Mouse (Mus musculus): ENCODE results near the gene Dpf3. TPM values are rescaled to one million over a fixed set of nuclear protein-coding genes. Genes with fewer than 3 reads are reported as not detected.

Gene Dpf3
- polyA plus RNA-seq, 1 experiment from 2014 or later: 26.9 TPM

GRCm38 (mm10) chr12:83484855-83485745 is 2.4 kb downstream of the Dpf3 start:
- Histone ChIP-seq H3K4me2 (replicated peaks) (peak overlapping the region; percentile 84), H3K9me3 (no peaks in the 10 kb centered on the region), H3K4me3 (replicated peaks) (peak overlapping the region; percentile 82), H3K27ac (peak overlapping the region; percentile 94), H3K9ac (replicated peaks) (peak overlapping the region; percentile 83), H3K36me3 (no peaks in the 10 kb centered on the region), H3K4me1 (replicated peaks) (peaks cover 30% of the 10 kb centered on the region), H3K27me3 (0 out of 2 replicates have a peak, but pooled peaks cover 4% of the 10 kb centered on the region)
- 0 out of 2 replicates have a peak, but pooled peaks have one; percentile 54 for ATAC-seq
- WGBS: under 1% methylated on average over 24 of the region's 24 CpGs

GRCm38 (mm10) chr12:83483653-83484052 is 3.9 kb downstream of the Dpf3 start:
- Histone ChIP-seq H3K9me3 (no peaks in the 10 kb centered on the region), H3K9ac (replicated peaks) (no peak overlapping the region), H3K4me3 (replicated peaks) (no peak overlapping the region), H3K36me3 (no peaks in the 10 kb centered on the region), H3K27me3 (0 out of 2 replicates have a peak, but pooled peaks cover 4% of the 10 kb centered on the region), H3K4me1 (replicated peaks) (peaks cover 24% of the 10 kb centered on the region), H3K4me2 (replicated peaks) (no peak overlapping the region), H3K27ac (no peak overlapping the region)
- no peak for ATAC-seq
- 76% methylated on average over 5 of the region's 5 CpGs for whole genome bisulfite sequencing

- Histone ChIP-seq H3K4me2 (replicated peaks) (no peak overlapping the region), H3K27ac (no peak overlapping the region), H3K9ac (replicated peaks) (no peak overlapping the region), H3K36me3 (no peaks in the 10 kb centered on the region), H3K4me3 (replicated peaks) (no peak overlapping the region), H3K27me3 (0 out of 2 replicates have a peak, but pooled peaks cover 4% of the 10 kb centered on the region), H3K4me1 (replicated peaks) (peaks cover 27% of the 10 kb centered on the region), H3K9me3 (no peaks in the 10 kb centered on the region)
- no peak for ATAC-seq
- WGBS: 78% methylated on average over 4 of the region's 4 CpGs
Observed at GRCm38 (mm10) chr12:83481439-83481838, 6.1 kb downstream of the Dpf3 start.

DNA sequence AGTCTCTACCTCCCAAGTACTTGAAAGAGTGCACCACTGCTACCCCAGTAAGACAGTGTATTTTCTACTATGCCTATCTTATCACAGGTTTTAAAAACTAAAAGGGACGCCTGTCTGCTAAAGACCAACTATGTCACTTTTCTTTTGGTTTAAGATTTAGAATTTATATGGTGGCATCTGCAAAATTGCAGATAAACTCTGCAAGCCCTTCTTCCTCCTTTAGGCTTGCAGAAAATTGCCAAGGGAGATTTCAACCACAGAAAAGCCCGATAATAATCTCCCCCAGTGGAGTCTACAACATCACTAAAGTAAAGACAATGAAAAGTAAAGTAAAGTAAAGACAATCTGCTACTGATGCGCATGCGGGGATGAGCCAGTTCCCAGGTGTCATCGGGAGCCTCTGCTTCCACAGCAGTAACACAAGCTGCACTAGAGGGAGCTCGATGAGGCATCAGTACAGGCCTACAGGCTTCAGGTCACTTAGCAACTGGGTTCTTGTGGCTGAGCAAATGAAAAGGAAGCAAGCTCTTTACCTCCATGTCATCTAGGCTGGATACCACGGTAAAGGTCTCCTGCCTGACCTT is 7.6 kb downstream of the Dpf3 start:
- no peak overlapping the region for H3K9ac ChIP-seq (replicated peaks)
- H3K4me1 ChIP-seq (replicated peaks): peaks cover 36% of the 10 kb centered on the region
- H3K27ac ChIP-seq: no peak overlapping the region
- 0 out of 2 replicates have a peak, but pooled peaks cover 4% of the 10 kb centered on the region for H3K27me3 ChIP-seq
- H3K4me3 ChIP-seq (replicated peaks): no peak overlapping the region
- no peak for ATAC-seq
- WGBS: 67% methylated on average over 7 of the region's 7 CpGs
- no peaks in the 10 kb centered on the region for H3K36me3 ChIP-seq
- H3K9me3 ChIP-seq: no peaks in the 10 kb centered on the region
- no peak overlapping the region for H3K4me2 ChIP-seq (replicated peaks)

DNA sequence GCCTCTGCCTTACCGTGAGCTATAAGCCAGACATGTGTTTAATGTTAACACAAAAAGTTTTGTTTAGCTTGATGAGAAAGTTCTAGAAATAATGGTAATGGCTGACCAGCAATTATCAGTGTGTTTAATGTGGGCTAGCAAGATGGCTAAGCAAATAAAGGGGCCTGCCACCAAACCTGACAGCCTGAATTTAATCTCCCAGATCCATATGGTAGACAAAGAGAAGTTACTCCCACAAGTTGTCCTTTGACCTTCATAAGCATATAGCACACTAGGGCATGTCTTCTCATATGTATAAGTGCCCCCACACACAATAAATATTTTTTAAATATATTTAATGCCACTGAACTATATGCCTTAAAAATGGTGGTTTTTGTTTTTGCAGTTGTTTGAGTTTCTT is 8.4 kb downstream of the Dpf3 start:
- no peak overlapping the region for H3K4me3 ChIP-seq (replicated peaks)
- peaks cover 30% of the 10 kb centered on the region for H3K4me1 ChIP-seq (replicated peaks)
- H3K9ac ChIP-seq (replicated peaks): no peak overlapping the region
- no peaks in the 10 kb centered on the region for H3K9me3 ChIP-seq
- WGBS: 84% methylated on average over 1 of the region's 1 CpGs
- H3K27me3 ChIP-seq: no peaks in the 10 kb centered on the region
- H3K4me2 ChIP-seq (replicated peaks): no peak overlapping the region
- no peak overlapping the region for H3K27ac ChIP-seq
- H3K36me3 ChIP-seq: no peaks in the 10 kb centered on the region
- no peak for ATAC-seq

GRCm38 (mm10) chr12:83476277-83476676 is 11.2 kb downstream of the Dpf3 start:
- no peak overlapping the region for H3K4me3 ChIP-seq (replicated peaks)
- H3K4me2 ChIP-seq (replicated peaks): peak overlapping the region; percentile 19
- H3K4me1 ChIP-seq (replicated peaks): peaks cover 39% of the 10 kb centered on the region
- H3K9me3 ChIP-seq: no peaks in the 10 kb centered on the region
- no peaks in the 10 kb centered on the region for H3K36me3 ChIP-seq
- no peak overlapping the region for H3K9ac ChIP-seq (replicated peaks)
- H3K27ac ChIP-seq: peak overlapping the region; percentile 55; the same call in 1 of the 2 replicates
- no peaks in the 10 kb centered on the region for H3K27me3 ChIP-seq
- peak; percentile 58 for ATAC-seq
- 33% methylated on average over 10 of the region's 10 CpGs for WGBS

DNA sequence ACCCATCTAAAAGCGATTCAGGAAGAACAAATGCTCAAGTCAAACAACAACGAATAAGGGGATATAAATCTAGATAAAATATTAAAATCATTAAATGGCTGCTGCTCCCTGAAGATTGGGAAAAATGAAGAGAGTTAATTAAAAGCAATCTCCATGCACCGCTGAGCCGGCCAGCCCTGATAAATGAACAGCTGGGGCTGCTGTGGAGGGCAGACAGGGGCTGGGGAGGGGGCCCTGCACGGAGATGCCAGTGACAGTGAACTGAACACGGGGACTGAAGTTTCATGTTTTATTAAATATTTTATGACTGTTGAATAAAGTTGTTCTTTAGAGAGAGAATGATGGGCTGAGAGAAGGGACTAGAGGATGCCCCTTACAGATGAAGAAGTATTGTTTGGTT is 12.1 kb downstream of the Dpf3 start:
- peak overlapping the region; percentile 27 for H3K27ac ChIP-seq

GRCm38 (mm10) chr12:83473987-83474600 is 13.4 kb downstream of the Dpf3 start:
- H3K36me3 ChIP-seq: no peaks in the 10 kb centered on the region
- no peak for ATAC-seq
- no peaks in the 10 kb centered on the region for H3K9me3 ChIP-seq
- 46% methylated on average over 5 of the region's 5 CpGs for WGBS
- H3K4me3 ChIP-seq (replicated peaks): no peak overlapping the region
- H3K27me3 ChIP-seq: no peaks in the 10 kb centered on the region
- no peak overlapping the region for H3K27ac ChIP-seq
- H3K4me1 ChIP-seq (replicated peaks): peaks cover 45% of the 10 kb centered on the region
- no peak overlapping the region for H3K9ac ChIP-seq (replicated peaks)
- no peak overlapping the region for H3K4me2 ChIP-seq (replicated peaks)

More for the DNA sequence above, 12.1 kb downstream of the Dpf3 start:
- no peaks in the 10 kb centered on the region for H3K9me3 ChIP-seq
- H3K4me3 ChIP-seq (replicated peaks): no peak overlapping the region
- peaks cover 45% of the 10 kb centered on the region for H3K4me1 ChIP-seq (replicated peaks)
- no peaks in the 10 kb centered on the region for H3K36me3 ChIP-seq
- H3K27me3 ChIP-seq: no peaks in the 10 kb centered on the region
- ATAC-seq: no peak
- no peak overlapping the region for H3K4me2 ChIP-seq (replicated peaks)
- no peak overlapping the region for H3K9ac ChIP-seq (replicated peaks)
- WGBS: 31% methylated on average over 6 of the region's 6 CpGs

DNA sequence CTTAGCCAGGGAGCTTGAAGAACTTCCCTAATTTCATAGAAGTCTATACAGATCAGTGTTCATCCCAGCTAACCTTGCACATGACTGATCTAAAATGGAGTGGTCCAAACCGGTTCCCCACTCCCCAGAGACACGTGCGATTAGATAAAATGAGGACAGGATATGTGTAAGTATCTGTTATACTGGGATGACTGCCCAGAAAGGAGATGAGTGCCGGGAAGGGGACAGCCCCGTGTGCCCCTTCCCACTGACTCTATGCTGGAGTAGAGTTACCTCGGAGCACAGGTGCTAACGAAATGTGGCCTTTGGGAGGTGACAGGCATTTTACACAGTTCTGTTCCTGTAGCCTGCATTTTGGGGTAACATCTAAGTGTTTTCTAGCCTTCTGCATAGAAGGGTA is 15.8 kb downstream of the Dpf3 start:
- ATAC-seq: no peak
- 84% methylated on average over 7 of the region's 7 CpGs for WGBS

GRCm38 (mm10) chr12:83470085-83470484 is 17.4 kb downstream of the Dpf3 start:
- no peak for ATAC-seq
- Histone ChIP-seq H3K9me3 (no peaks in the 10 kb centered on the region), H3K27ac (no peak overlapping the region), H3K4me1 (replicated peaks) (peaks cover 32% of the 10 kb centered on the region), H3K4me2 (replicated peaks) (no peak overlapping the region), H3K27me3 (no peaks in the 10 kb centered on the region), H3K9ac (replicated peaks) (no peak overlapping the region), H3K36me3 (no peaks in the 10 kb centered on the region), H3K4me3 (replicated peaks) (no peak overlapping the region)
- WGBS: 25% methylated on average over 9 of the region's 9 CpGs

More for the DNA sequence above, 15.8 kb downstream of the Dpf3 start:
- Histone ChIP-seq H3K4me3 (replicated peaks) (no peak overlapping the region), H3K27ac (no peak overlapping the region), H3K9me3 (no peaks in the 10 kb centered on the region), H3K36me3 (no peaks in the 10 kb centered on the region), H3K9ac (replicated peaks) (no peak overlapping the region), H3K4me2 (replicated peaks) (no peak overlapping the region), H3K27me3 (no peaks in the 10 kb centered on the region), H3K4me1 (replicated peaks) (peaks cover 41% of the 10 kb centered on the region)

DNA sequence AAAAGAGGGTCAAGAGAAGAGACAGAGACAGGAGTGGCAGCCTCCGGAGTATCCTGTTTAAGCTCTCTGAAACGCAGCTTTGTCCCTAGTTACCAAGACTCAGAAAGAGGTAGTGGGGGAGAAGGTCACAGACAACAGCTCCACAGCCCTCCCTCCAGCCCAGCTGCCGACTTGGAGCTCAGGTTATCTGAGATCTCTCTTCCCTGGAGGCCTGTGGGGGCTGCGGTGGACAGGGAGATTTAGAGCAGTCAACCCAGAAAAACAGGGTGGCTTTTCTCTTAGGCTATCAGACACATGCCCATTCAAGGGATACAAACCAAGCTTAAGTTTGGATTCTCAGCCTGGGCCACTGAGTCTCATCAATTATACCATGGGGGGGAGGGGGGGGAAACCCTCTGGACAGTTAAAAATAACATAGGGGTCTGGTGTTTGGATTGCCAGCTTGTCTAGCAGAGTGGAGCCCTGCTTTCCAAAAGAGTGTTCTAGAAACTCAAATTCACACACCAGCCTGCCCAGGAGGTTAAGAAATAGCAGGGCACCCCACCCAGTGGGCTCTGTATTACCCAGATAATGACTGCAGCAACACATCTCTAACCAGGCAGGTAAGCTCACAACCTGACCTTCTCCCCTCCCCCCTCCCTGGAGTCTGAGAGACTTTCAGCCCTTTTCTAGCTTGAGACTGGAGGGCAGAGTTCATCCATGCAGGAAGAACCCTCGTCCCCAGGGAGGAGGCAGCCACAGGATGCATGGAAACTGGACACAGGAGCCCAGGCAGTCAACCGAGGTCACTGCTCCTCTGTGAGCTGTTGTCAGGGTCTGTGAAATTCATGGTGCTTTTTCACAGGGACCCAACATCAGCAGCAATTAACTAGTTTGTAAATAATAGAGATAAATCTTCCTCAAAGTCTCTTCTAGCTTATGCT is 20.7 kb downstream of the Dpf3 start:
- Histone ChIP-seq H3K9me3 (no peaks in the 10 kb centered on the region), H3K36me3 (0 out of 2 replicates have a peak, but pooled peaks cover 5% of the 10 kb centered on the region), H3K27ac (no peak overlapping the region), H3K4me2 (replicated peaks) (no peak overlapping the region), H3K9ac (replicated peaks) (no peak overlapping the region), H3K27me3 (no peaks in the 10 kb centered on the region), H3K4me1 (replicated peaks) (peaks cover 22% of the 10 kb centered on the region), H3K4me3 (replicated peaks) (no peak overlapping the region)
- 23% methylated on average over 6 of the region's 6 CpGs for WGBS
- no peak for ATAC-seq

All from midbrain, embryonic 13.5 days (tissue).